Mouse (Mus musculus): ENCODE data around the gene Fbxw2. TPM values are rescaled to one million over a fixed set of nuclear protein-coding genes. Genes with fewer than 3 reads are reported as not detected.
"Not testable (repeated sequence)": the region's sequence is repeated elsewhere in the genome, so short reads cannot be mapped to it uniquely, and the experiment has no call there.

Fbxw2 gene
- polyA plus RNA-seq, 1 experiment from 2014 or later, result 74.0 TPM

DNA sequence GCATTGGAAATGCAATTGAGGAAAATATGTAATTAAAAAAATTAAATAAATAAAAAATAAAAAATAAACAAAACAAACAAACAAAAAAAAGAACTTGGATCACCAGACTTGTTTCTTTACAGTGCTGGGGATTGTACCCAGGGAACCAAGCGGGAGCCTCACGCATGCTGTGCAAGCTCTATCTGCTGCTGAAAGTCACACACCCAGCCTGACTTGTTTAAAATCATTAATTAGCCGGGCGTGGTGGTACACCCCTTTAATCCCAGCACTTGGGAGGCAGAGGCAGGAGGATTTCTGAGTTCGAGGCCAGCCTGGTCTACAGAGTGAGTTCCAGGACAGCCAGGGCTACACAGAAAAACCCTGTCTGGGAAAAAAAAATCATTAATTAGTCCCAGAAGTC, 64.8 kb downstream of the Fbxw2 start:
- 90% methylated on average over 5 of the region's 5 CpGs for WGBS
- H3K27ac ChIP-seq (replicated peaks); H3K36me3 ChIP-seq; H3K4me1 ChIP-seq; H3K9me3 ChIP-seq (replicated peaks); DNase-seq (ENCODE audit: low spot score); H3K27me3 ChIP-seq (ENCODE audit: low read depth, poor library complexity, severe bottlenecking); H3K4me3 ChIP-seq: not testable (repeated sequence)

DNA sequence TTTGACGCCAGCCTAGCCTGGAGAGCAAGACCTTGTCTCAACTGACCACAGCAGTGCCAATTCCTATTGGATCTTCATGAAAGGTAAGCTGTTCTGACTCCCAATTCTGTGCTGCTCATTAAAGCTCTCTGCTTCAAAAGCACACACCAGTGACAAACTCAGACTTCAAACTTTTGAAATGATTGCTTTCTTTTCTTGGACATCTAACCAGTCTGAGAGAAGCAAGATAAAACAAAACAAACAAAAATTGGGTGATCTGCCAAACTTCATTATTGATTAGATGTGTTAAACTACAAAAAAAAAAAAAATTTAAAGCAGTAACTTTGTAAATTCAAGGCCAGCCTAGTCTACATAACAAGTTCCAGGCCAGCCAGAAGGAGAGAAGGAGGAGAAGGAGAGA, 68.8 kb downstream of the Fbxw2 start:
- H3K27me3 ChIP-seq (ENCODE audit: low read depth, poor library complexity, severe bottlenecking), result no peaks in the 10 kb centered on the region
- DNase-seq (ENCODE audit: low spot score), result no peak
- WGBS, result 79% methylated on average over 1 of the region's 1 CpGs
- H3K4me1 ChIP-seq, result peaks cover 19% of the 10 kb centered on the region
- H3K27ac ChIP-seq (replicated peaks), result no peak overlapping the region
- no peaks in the 10 kb centered on the region for H3K9me3 ChIP-seq (replicated peaks)
- no peaks in the 10 kb centered on the region for H3K36me3 ChIP-seq
- H3K4me3 ChIP-seq, result no peak overlapping the region

DNA sequence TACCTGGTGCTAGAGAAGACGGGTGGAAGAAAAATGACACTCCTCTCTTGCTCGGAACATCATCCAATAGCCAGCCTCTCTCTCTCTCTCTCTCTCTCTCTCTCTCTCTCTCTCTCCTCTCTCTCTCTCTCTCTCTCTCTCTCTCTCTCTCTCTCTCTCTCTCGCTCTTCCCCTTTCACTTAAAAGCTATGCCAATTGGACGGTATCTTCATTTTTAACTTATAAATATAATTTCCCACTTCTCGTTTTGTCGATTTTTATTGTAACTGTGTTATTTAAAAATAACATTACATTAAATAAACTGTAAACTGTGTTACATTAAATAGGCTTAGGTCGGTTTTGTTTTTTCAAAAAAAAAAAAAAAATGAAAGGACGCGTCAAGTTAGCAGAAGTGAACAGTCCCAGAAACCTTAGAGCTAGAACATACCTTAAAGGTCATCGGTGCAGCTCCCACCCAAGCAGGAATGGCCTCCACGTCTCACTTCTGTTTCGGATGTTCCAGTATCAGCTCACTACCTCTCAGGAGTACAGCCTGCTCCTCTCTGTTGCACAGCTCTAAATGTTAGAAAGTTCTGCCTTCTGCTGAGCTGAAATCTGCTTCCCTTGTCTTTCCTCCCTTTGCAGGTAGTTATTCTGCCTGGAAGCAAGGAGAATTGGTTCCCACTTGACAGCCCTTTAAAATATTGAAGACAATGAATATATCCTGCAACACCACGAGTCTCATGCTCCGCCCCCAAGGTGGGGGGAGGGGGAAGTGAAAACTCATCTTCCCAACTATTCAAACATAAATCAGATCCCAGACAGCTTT, 71.4 kb downstream of the Fbxw2 start, which contains the start of gene Gapvd1:
TSS of gene Gapvd1 (minus strand) at position 682 of the 808 bp plus-strand sequence.
- Histone ChIP-seq H3K27ac (replicated peaks) (peak within 1 kb of the TSS; percentile 97), H3K27me3 (ENCODE audit: low read depth, poor library complexity, severe bottlenecking) (no peaks in the 10 kb centered on the region), H3K4me1 (peaks cover 25% of the 10 kb centered on the region), H3K4me3 (peak within 1 kb of the TSS; percentile 75), H3K9me3 (replicated peaks) (no peaks in the 10 kb centered on the region), H3K36me3 (no peaks in the 10 kb centered on the region)
- WGBS, result 2% methylated on average over 14 of the region's 14 CpGs
- DNase-seq (ENCODE audit: low spot score), result peak; percentile 31

Other genes starting within 250 kb of the Fbxw2 start
- gene Gapvd1, start 71.1 kb downstream of the Fbxw2 start, polyA plus RNA-seq (2016; fragmentation: Nextera tagmentation; extraction: Ambion mirVana), result 87.0 and 96.2 TPM in 2 replicates
- gene Hspa5, start 54.3 kb downstream of the Fbxw2 start, polyA plus RNA-seq (2016; fragmentation: Nextera tagmentation; extraction: Ambion mirVana), result 811 and 977 TPM in 2 replicates
- gene Rabepk, start 26.4 kb downstream of the Fbxw2 start, polyA plus RNA-seq (2016; fragmentation: Nextera tagmentation; extraction: Ambion mirVana), result 40.3 and 41.6 TPM in 2 replicates
- not detected in 2 replicates for gene Gm34653, start 6.7 kb upstream of the Fbxw2 start, polyA plus RNA-seq (2016; fragmentation: Nextera tagmentation; extraction: Ambion mirVana)
- gene Cutal, start 48.1 kb upstream of the Fbxw2 start, polyA plus RNA-seq (2016; fragmentation: Nextera tagmentation; extraction: Ambion mirVana), result 0.11 TPM in 1 of 2 replicates, not detected in the other
- gene Psmd5, start 48.7 kb upstream of the Fbxw2 start, polyA plus RNA-seq (2016; fragmentation: Nextera tagmentation; extraction: Ambion mirVana), result 135 and 139 TPM in 2 replicates
- gene Phf19, start 87.7 kb upstream of the Fbxw2 start, polyA plus RNA-seq (2016; fragmentation: Nextera tagmentation; extraction: Ambion mirVana), result 2.6 and 2.8 TPM in 2 replicates
- 0.12 and 0.27 TPM in 2 replicates for gene Traf1, start 135.5 kb upstream of the Fbxw2 start, polyA plus RNA-seq (2016; fragmentation: Nextera tagmentation; extraction: Ambion mirVana)
- gene Hc, start 235.1 kb upstream of the Fbxw2 start, polyA plus RNA-seq (2016; fragmentation: Nextera tagmentation; extraction: Ambion mirVana), result 0.31 and 0.99 TPM in 2 replicates

Measured in midbrain, embryonic 10.5 days (tissue).